Mouse (Mus musculus): ENCODE results near the gene Lag3. TPM values are rescaled to one million over a fixed set of nuclear protein-coding genes. Genes with fewer than 3 reads are reported as not detected.
A peak's percentile ranks its signal among the peaks of the same experiment; 100 is the strongest.

Lag3 gene
- total RNA-seq, 2 experiments from 2014 or later, result 0.56 to 0.68 TPM

DNA sequence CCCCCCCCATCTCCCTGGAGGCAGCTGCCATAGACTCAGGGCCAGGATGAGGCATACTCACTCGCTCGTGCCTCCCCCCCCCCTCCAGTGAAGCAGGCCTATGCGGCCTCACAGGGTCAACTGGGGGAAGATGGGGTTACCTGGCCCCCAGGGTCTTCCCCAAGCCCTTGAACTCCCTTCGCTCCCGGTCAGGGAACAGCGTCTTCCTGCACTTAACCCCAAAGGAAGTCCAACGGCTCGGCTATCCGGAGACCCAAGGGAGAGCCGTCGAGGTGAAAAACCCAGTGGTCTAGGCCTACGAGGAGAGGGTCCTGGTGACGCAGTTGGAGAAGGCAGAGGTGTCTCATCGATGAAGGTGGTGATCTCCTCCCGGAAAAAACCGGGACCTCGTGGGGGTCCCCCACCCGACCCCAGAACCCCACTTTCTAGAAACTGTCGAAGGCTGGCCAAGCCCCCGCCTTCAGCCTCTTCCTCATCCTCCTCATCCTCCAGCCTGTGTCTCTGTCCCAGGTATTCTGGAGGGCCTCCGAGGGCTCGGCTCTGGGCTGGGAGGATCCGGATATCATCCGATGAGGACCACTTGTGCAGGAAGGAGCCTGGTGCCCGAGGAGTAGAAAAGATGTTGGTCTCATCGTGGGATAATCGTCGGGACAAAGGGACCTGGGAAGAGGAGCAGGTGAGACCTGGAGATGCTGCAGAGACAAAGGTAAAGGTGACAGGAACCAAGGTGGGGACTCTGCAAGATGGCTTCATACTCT lies 52.8 kb downstream of the Lag3 start:
- DNase-seq, result no peak

DNA sequence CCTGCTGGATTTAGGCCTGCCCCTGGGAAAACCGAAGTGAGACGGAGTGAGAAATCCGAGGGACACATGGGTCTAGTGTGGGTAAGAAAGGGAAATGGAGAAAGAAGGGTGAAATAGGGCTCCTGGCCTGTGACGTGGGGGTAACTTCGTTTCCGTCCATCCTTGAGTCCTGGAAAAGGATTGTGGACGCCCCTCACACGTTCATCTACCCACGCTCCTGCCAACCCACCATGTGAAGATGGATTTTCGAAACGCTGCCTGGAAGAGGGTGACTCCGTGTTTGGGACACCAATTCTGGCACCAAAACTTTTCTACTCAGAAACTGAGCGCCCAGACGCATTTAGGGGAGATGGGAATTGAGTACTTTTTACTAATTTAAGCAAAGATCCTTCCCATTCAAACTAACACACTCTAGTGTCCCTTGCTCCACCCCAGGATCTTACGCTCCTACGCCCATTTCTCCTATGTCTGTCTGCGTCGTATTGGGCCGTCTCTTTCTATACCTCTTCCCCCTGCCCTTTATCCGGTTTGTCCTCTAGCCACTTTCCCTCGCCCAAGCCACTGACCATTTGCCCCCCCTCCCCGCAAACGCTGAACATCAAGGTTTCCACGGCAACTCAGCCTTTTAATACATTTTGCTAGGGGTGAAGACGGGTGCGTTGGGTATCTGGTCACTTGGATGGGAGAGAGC lies 53.5 kb downstream of the Lag3 start:
- DNase-seq, result no peak

DNA sequence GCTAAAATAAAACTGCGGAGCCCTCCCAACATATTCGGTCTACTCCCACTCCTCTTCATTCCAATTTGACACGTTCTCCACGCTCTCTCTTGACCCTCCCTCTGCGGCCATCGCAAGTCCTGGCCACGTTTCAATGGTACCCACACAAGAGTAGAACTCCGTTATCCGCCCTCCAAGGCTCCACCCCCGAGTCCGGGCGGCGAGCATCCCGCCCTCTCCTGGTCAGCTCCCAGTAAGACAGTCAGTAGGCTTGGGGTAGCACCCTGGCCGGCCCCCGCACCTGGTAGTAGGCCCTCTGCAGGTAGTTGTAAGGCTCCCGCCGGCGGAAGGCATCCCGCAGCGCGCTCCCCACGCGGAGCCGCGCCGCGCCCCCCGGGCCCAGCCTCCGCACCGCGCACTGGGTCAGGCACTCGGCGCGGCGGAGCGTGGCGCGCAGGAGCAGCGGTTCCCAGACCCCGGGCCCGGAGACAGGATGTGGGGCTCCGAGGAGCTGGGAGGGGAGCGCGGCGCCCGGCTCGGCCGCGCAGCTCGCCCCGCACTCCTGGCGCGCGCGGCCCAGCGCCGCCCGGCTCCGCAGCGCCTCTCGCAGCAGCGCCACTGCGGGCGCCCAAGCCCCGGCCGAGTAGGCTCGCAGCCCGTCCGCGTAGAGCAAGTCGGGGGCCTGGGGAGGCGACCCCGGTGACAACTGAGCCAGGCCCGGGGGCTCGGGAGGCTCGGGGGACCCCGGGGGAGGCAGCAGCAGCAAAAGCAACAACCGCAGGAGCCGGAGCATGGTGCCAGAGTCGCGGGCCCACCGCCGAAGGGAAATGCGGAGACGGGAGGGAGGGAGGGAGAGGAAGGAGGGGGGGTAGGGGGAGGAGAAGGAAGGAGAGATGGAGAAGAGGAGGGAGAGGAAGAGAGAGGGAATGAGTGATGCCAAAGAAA lies 54.3 kb downstream of the Lag3 start, which contains the start of gene P3h3:
Gene P3h3 (minus strand): TSS at position 837 of the 924 bp plus-strand sequence.
- DNase-seq, result peak; percentile 80

DNA sequence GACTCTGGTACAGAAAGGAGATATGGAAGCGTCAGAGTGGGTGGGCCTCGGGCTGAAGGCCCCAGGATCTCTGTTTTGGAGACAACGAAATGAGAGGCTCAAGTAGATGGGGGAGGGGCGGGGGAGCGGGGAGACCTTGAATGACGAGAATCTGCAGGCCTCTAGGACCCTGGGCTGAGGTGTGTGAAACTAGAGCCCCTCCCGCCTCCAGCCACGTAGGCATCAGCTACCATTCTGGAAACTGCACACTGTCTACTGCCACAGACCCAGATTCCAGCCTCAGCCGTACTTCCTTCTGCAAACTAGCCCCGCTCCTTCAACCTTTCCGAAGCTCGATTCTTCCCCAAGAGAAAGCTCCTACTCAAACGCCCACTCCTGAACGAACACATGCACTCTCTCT lies 55.2 kb downstream of the Lag3 start:
- no peak for DNase-seq

DNA sequence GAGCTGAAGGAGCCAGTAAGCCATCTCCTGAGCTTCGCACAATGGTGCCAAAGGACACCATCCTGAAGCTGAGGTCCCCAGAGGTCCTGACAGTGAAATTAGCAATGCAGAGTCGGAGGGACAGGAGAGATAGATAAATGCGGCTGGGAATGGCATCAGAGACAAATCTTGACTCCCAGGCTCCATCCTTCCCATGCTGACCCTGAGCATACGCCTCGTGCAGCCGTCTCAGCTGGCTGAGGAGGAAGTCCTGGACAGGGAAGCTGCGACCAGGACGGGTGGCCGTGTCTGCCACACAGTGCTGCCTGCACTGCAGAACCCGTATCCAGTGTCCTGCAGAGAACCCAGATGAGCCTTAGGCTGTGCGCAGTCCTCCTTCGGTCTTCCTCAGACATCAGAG lies 56.9 kb downstream of the Lag3 start:
- DNase-seq, result no peak

Other genes starting within 250 kb of the Lag3 start
- gene Lpcat3, start 248.7 kb downstream of the Lag3 start, total RNA-seq (2021), result 10 to 100 TPM; 28.2 to 41.3 TPM
- gene Emg1, start 199.5 kb downstream of the Lag3 start, total RNA-seq (2021), result 10 to 100 TPM; 61.0 to 62.5 TPM
- gene Phb2, start 199.4 kb downstream of the Lag3 start, total RNA-seq (2021), result 100 to 1,000 TPM; 205 to 206 TPM
- gene Ptpn6, start 173.0 kb downstream of the Lag3 start, total RNA-seq (2021), result 1 to 10 TPM; 1.8 to 3.8 TPM
- 100 to 1,000 TPM; 213 to 226 TPM for gene Grcc10, start 170.3 kb downstream of the Lag3 start, total RNA-seq (2021)
- gene Gm45234, start 155.7 kb downstream of the Lag3 start, total RNA-seq (2021), result not detected
- gene Atn1, start 155.2 kb downstream of the Lag3 start, total RNA-seq (2021), result 10 to 100 TPM; 37.6 to 46.7 TPM
- 1 to 10 TPM; 2.9 to 6.5 TPM for gene Eno2, start 142.0 kb downstream of the Lag3 start, total RNA-seq (2021)
- gene Lrrc23, start 132.0 kb downstream of the Lag3 start, total RNA-seq (2021), result not detected
- gene Spsb2, start 103.0 kb downstream of the Lag3 start, total RNA-seq (2021), result 1 to 10 TPM; 3.5 to 6.5 TPM
- gene Tpi1, start 97.4 kb downstream of the Lag3 start, total RNA-seq (2021), result 1,000 to 10,000 TPM; 2,520 to 2,805 TPM
- 10 to 100 TPM; 66.2 to 66.4 TPM for gene Usp5, start 82.2 kb downstream of the Lag3 start, total RNA-seq (2021)
- gene Cdca3, start 82.2 kb downstream of the Lag3 start, total RNA-seq (2021), result 10 to 100 TPM; 13.5 to 14.3 TPM
- gene Gnb3, start 71.4 kb downstream of the Lag3 start, total RNA-seq (2021), result 1 to 10 TPM; 8.4 to 9.4 TPM
- gene P3h3, start 54.0 kb downstream of the Lag3 start, total RNA-seq (2021), result 10 to 100 TPM; 33.3 to 41.5 TPM
- 1 to 10 TPM in 1 of 2 experiments, under 1 TPM in 1; 0.38 to 1.1 TPM for gene Gpr162, start 47.7 kb downstream of the Lag3 start, total RNA-seq (2021)
- 1 to 10 TPM in 1 of 2 experiments, under 1 TPM in 1; 0.61 to 2.1 TPM for gene Cd4, start 23.5 kb downstream of the Lag3 start, total RNA-seq (2021)
- 100 to 1,000 TPM; 273 to 298 TPM for gene Ptms, start 8.4 kb upstream of the Lag3 start, total RNA-seq (2021)
- 100 to 1,000 TPM; 252 to 255 TPM for gene Mlf2, start 19.7 kb upstream of the Lag3 start, total RNA-seq (2021)
- gene Cops7a, start 53.8 kb upstream of the Lag3 start, total RNA-seq (2021), result 100 to 1,000 TPM in 1 of 2 experiments, 10 to 100 TPM in 1; 99.9 to 105 TPM
- gene Pianp, start 85.0 kb upstream of the Lag3 start, total RNA-seq (2021), result under 1 TPM; 0.61 TPM
- gene Zfp384, start 97.4 kb upstream of the Lag3 start, total RNA-seq (2021), result 10 to 100 TPM; 21.9 to 27.4 TPM
- 10 to 100 TPM; 33.4 to 42.7 TPM for gene Ing4, start 128.1 kb upstream of the Lag3 start, total RNA-seq (2021)
- gene Acrbp, start 138.0 kb upstream of the Lag3 start, total RNA-seq (2021), result 1 to 10 TPM; 2.7 to 4.7 TPM
- under 1 TPM; 0.16 to 0.41 TPM for gene Lpar5, start 156.2 kb upstream of the Lag3 start, total RNA-seq (2021)
- gene Chd4, start 184.3 kb upstream of the Lag3 start, total RNA-seq (2021), result 100 to 1,000 TPM; 108 to 125 TPM
- 10 to 100 TPM; 16.0 to 21.1 TPM for gene Nop2, start 220.2 kb upstream of the Lag3 start, total RNA-seq (2021)
- 10 to 100 TPM; 50.8 to 60.1 TPM for gene Iffo1, start 233.5 kb upstream of the Lag3 start, total RNA-seq (2021)